Mouse (Mus musculus): ENCODE data around the gene Klhl2.

- no peak for TF ChIP-seq POLR2A (IDR thresholded peaks at IDR 0.05; ENCODE audit: insufficient read depth, low read depth, low read length)
- no peak for TF ChIP-seq EP300 (IDR thresholded peaks at IDR 0.05; ENCODE audit: insufficient read depth, low read depth, low read length)
- TF ChIP-seq CTCF (IDR thresholded peaks at IDR 0.05): no peak
Observed at GRCm38 (mm10) chr8:64746215-64747058, 103.4 kb downstream of the Klhl2 start.
